Mouse (Mus musculus) heart, adult 18-20 months (tissue): ENCODE measurements around the gene Adora1. TPM values are rescaled to one million over a fixed set of nuclear protein-coding genes. Genes with fewer than 3 reads are reported as not detected.

Experiments used
- DNase-seq, 2 experiments: peaks; one replicate each; pipeline ENCODE4 v3.0.0; 2021 to 2022; ENCODE audit warnings: mixed read lengths in 1 of 2
- total RNA-seq, 2 experiments: library from RNA; stranded (reverse); gene quantifications; 2 replicates each; pipeline ENCODE4 v1.2.3; 2021

Gene Adora1
- total RNA-seq, 2 experiments from 2014 or later: 7.1 to 12.8 TPM

DNA sequence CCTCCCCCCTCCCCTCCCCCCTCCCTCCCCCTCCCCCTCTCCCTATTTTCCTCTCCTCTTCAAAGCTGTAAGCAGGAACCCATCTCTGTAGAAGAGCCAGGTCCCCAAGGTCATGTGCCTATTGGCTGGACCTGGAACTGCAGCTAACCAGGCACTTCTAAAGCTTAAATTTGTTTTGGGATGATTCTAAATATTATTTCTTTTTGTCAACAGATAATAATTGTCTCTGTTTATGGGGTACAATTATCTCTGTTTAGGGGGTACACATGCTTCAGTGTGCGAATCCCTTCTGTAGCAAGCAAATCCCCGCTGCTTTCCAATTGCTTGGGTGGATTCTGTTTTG, 18.6 kb downstream of the Adora1 start:
- no peak for DNase-seq

GRCm38 (mm10) chr1:134215751-134216628, 19.2 kb downstream of the Adora1 start:
- DNase-seq: no peak

GRCm38 (mm10) chr1:134215059-134215458, 20.2 kb downstream of the Adora1 start:
- DNase-seq: no peak

DNA sequence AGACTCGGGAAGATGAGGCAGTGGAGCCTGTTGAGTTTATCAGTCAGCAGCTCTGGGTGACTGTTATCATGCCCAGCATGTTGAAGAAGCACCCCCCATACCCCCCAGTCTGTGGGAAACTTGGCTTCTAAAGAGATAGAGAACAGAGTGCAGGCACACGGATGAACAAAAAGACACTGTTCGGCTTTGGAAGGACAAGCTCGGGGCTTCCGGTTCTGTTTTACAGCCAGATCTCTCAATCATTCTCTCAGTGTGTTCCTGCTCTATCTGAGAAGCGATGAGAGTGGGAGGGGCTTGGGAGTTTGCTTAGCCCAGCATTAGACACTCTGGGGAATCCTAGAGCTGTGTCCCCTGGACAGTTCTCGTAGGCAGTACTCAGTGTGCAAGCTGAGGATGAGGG, 21.8 kb downstream of the Adora1 start:
- DNase-seq: peak in 1 of 2 experiments; percentile 26

DNA sequence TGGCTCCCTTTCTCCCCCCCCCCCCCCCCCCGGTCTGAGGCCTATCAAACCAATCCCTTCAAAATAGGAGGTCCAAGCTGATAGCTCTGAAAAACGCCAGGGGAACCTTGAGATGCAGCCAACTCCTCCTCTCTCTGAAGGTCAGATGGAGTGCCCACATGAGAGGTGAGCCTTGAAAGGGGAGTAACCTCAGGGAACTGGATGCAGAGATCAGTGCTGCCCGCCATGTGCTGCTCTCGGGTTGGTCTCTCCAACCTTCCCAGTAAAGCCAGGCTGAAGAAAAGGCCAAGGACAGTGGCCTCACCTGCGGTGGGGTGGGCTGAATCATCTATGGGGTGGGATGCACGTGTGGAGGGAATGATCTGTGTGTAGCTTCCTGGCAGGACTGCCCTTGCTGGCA, 22.9 kb downstream of the Adora1 start:
- DNase-seq: no peak

- DNase-seq: no peak
Measured at GRCm38 (mm10) chr1:134211631-134212030, 23.6 kb downstream of the Adora1 start.

GRCm38 (mm10) chr1:134211043-134211442, 24.2 kb downstream of the Adora1 start:
- no peak for DNase-seq

DNA sequence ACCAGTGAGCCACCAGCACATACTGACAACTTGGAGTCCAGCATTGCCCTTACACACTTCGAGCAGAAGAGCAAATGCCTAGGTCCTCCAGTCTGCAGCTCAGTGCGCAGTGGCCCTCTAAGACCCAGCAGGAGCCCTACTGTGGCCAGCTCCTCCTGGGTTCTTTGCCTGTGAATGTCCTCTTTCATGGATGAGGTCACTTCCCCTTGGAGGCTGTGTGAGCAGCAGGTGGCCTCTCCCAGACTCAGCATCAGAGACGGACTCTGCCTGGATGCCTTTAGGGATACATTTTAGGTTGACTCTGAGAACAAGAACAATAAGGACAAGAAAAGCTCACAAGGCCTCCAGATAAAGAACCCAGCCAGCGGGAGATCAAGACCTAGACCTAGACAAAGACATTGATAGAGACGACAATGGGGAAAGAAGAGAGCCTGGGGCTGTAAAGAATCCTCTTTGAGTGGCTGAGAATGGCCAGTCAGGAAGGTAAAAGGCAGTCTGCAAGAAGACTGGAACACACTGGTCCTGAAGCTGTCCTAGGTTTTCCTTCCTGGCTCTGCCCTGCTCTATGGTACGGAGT, 25.0 kb downstream of the Adora1 start:
- DNase-seq: no peak

DNA sequence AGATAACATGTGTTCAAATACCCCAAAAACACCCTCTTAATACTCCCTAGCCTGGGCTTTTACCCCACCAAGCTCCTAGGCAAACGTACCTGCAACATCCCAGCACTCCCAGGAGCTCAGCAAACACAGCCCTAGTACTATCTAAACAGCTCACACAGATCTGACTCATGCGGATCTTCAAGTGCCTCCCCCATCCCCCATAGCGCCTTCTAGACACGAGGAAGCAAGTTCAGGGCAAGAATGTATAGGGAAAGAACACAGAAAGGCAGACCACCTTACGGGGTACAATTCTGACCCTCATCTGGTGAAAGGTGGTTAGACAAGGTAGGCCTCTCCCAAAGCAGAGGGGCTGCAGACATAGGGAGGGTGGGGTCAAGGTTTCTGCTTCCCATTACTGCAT, 29.1 kb downstream of the Adora1 start:
- no peak for DNase-seq

- peak; percentile 47 to 66 for DNase-seq
Measured at GRCm38 (mm10) chr1:134205296-134206018, 29.8 kb downstream of the Adora1 start.

DNA sequence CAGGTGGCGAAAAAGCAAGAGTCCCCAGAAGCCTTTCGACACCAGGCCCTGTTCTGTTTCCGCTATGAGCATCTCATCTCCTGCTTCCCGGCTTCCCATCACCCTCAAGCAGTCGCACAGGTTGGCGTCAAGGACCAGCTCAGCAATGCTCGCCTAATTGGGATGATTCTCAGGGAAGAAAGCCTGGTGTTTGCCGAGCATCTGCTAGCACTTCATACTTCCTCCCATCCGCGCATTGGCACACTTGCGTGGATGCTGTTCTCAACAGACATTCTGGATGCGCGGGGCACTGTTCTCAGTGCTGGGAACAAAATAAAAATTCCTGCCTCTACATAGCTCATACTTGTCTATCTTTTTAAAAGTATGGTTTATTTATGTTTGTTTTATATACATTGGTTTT, 31.0 kb downstream of the Adora1 start:
- no peak for DNase-seq

DNA sequence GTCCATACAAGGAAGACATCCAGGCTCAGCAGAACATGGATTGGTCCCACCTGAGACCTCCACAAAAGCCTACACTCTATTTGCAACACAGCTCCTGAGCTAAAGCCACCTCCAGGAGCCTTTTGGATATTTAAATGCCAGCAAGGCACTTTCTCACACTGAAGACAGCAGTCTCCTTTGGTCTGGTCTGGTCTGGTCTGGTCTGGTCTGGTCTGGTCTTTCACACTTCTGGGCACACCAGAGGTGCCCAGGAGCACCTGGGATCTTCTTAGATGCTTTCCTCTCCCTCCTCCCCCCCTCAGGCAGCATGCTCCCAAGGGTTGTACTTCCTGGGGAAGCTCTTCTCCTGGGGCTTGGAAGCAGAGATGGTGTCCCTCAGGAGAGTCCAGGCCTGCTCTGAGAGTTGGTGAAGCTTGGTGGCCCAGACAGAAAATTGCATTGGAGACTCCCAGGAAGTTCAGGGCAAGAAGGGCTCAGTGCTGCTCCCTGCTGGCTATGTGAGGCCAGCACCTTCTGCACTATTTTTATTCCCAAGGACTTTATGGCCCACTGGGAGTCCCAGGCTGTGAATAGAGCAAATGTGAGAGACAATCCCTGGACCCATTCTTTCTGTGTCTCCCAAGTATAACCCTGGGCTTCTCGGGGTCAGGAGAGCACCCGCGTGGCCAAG, 33.3 kb downstream of the Adora1 start:
- DNase-seq: peak; percentile 39 to 73

GRCm38 (mm10) chr1:134200998-134201686, 34.1 kb downstream of the Adora1 start:
- DNase-seq: no peak

DNA sequence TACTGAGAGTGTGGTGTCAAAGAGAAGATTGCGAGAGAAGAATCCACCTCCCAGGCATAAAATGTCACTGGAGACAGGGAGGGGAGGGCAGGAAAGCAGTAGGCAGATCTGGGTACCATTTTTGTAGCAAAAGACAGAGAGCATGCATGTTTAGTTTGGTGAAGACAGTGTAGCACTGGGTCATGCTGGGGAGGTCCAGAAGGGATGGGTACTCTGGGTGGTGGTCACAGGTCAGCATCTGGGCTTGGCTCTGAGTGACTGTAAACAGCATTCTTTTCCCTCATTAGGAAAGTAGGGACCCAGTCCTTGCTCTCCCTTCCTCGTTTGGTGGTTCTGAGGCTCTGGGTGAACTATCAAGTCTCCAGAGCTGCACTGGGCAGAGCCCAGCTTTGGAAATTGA, 34.8 kb downstream of the Adora1 start:
- no peak for DNase-seq

- no peak for DNase-seq
Measured at GRCm38 (mm10) chr1:134198197-134198995, 36.8 kb downstream of the Adora1 start.

GRCm38 (mm10) chr1:134197325-134197982, 37.8 kb downstream of the Adora1 start:
- DNase-seq: no peak

GRCm38 (mm10) chr1:134196386-134196785, 38.8 kb downstream of the Adora1 start:
- DNase-seq: peak; percentile 83 to 86

- peak; percentile 19 to 31 for DNase-seq
Measured at GRCm38 (mm10) chr1:134195979-134196378, 39.3 kb downstream of the Adora1 start.

DNA sequence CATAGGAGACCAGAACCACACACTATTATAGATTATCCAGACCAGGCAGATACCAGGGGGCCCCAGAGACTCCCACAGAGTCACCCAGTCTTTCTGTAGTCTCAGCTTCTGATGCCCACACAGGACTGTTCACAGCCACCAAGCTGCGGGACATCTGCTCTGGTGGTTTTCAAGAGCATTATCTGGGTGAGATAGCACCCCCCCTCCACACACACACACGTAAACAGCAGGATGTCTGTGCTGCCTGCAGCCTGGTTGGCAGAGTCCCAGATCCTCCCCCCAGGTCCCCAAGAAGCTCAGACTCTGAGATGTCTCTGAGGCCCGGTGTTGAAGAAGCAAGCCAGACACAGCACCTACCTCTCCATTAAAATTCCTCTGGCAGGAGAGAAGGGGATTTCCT, 39.7 kb downstream of the Adora1 start:
- no peak for DNase-seq

GRCm38 (mm10) chr1:134195117-134195516, 40.1 kb downstream of the Adora1 start:
- DNase-seq: no peak
